Mouse (Mus musculus): ENCODE data around the gene Ttyh3.

Gene Ttyh3

DNA sequence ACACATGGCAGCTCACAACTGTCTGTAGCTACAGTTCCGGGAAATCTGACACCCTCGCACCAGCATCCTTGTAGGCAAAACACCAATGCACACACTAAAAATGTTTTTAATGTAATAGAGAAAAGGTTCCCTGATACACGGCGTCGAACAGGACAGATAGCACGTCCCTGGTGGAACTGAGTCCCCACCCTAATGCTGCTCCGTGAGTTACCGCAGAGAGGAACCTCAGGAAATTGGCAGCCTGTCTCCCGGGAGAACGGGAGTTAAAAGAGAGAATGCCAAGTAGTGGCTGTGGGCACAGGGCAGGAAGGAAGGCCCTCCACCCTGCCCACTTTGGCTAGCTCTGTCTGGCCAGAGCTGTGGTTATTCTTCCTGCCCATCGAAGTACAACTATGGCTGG lies 2.4 kb upstream of the Ttyh3 start:
- no peak for DNase-seq

GRCm38 (mm10) chr5:140649881-140650414 lies 1.1 kb upstream of the Ttyh3 start:
- DNase-seq, result no peak

DNA sequence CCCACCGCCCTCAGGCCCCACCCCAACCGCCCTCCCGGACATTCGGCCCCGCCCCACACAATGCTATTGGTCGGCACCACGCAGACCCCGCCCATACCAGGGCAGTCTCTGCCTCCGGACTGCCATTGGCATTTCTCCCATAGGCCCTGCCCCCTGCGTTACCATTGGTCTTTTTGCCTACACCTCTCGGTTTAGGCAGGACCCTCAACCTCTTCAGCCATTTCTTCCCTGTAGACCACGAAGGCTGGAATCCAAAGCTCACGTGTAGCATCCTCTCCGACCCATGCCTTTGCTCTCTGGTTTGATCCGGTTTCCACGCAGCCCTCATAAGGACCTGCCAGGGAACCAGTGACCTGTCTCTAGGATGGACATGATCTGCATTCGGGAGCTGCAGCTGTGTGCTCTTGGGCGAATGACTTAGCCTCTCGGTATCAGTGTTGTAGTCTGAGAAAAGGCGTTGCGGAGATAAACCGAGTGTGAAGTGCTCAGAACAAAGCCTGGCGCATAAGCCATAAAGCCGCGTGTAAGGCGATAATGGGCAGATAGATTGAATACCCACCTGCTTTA lies 353 bp upstream of the Ttyh3 start:
- peak; percentile 96 to 97 for DNase-seq

DNA sequence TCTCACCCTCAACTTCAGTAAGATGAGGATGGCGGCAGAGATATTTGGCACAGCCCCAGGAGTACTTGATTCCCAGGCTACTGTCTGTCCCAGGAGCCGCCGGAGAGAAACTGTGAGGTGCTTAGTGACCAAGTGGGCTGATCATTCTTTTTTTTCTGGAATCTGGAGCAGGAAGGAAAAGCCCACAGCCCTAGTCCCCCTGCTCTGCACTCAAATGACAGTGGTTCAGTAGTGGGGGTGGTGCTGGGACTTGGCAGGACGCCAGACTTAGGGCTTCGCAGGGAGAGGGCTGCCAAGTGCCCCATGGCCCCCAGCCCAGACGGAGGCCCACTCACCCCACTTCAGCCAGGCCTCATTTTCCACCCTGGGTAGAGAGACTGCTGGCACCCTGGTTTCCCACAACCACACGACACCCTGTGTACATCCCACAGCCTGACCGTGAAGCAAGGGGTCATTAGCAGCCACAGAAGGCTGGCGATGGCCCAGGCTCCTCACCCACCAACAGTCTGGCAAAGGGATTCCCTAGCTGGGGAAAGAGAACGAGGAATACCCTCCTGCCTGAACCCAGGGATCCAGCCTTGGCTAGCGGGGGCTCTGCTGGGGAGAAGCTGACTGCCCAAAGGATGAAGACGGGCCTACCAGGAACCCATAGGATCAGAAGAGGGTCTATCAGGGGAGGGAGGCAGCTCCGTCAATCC lies 861 bp downstream of the Ttyh3 start:
- no peak for DNase-seq

DNA sequence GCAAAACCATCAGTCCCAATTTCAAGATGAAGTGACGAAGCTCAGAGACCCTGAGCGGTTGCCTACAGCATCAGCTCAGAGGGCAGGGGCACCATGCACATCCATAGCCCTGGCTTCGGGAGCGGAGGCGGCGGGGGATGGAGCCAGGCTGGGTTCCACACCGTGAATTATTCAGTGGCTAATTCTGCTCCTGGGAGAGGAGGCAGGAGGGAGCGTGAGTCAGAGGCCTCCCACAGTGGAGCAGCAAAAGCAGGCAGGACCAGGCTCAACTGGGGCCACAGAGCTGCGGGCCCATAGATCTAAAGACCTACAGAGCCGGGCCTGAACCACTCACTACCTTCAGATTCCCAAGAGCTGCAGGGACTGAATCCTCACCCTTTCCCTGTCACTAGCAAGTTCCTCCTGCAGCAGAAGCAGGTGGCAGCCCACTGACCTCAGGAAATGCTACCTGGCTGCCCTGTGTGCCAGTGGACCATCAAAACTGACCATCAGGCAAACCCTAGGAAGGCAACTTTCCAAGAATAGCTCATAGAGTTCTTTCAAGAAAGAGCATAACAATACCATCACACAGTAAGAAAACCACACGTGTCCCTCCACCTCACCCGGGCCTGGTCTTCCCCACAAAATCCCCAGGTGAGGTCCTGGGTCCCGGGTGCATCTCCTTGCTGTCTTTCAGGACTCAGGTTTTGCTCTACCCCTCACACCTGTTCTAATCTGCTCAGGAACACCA lies 1.6 kb downstream of the Ttyh3 start:
- no peak for DNase-seq

GRCm38 (mm10) chr5:140646171-140646570 lies 2.7 kb downstream of the Ttyh3 start:
- no peak for DNase-seq

- no peak for DNase-seq
Measured at GRCm38 (mm10) chr5:140645454-140645853, 3.4 kb downstream of the Ttyh3 start.

- DNase-seq, result no peak
Measured at GRCm38 (mm10) chr5:140644702-140645201, 4.1 kb downstream of the Ttyh3 start.

DNA sequence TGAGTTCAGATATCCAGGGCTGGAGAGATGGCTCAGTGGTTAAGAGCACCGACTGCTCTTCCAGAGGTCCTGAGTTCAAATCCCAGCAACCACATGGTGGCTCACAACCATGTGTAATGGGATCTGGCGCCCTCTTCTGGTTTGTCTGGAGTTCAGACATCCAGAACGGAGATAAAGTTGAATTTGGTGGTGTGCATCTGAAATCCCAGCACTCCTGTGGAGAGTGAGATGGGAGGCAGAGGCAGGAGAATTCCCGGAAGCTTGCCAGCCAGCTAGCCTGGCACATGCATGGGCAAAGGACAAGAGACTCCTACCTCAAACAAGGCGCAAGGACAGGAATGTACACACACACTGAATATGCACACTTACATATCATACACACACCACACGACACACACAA lies 4.6 kb downstream of the Ttyh3 start:
- DNase-seq, result no peak

DNA sequence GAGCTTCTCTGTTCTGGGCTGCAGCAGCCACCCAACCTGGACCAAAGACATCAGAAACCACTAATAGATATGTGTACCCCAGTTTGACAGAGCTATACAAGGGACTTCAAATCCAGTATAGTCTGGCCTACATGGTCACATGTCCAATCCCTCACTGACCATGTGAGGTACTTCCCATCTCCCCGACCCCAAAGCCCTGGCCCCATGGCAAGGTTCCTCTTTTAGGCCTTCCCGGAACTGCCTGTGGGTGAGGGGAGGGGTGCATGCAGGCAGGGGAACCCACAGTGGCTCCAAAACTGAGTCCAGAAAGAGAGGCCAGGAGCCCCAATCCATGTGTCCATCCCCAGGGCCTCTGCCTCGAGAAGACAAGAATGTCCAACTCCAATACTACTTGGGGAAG lies 6.8 kb downstream of the Ttyh3 start:
- DNase-seq, result peak; percentile 66 to 68

DNA sequence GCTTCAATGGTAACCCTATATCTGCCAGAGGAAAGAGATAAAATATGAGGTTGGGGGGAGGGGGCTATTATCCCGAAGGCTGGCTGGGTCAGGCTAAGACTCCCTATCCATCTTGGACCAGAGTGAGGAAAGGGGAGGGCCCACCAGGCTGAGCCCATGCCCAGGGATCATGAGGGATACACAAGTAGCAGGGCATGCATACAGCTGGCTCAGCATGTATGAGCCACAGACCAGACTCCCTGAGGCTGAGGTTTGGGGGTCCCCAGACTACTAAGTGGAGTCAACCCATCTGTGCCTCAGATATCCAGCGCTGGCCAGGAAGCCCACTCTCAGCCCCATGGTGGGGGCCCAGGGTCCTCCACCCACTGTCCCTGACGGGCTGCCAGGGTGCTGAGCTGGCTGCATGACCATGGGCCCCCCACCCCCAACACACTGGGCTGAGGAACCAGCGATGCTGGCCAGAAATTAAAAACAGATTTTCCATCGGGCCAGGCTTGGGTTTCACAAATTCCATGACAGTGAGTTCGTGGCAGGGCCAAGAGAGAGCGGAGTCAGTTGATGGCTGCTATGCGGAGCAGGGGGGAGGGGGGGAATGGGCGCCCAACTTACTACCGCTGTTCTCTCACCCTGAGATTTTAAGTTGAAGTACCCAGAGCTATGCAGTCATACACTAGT lies 7.4 kb downstream of the Ttyh3 start:
- DNase-seq, result no peak

DNA sequence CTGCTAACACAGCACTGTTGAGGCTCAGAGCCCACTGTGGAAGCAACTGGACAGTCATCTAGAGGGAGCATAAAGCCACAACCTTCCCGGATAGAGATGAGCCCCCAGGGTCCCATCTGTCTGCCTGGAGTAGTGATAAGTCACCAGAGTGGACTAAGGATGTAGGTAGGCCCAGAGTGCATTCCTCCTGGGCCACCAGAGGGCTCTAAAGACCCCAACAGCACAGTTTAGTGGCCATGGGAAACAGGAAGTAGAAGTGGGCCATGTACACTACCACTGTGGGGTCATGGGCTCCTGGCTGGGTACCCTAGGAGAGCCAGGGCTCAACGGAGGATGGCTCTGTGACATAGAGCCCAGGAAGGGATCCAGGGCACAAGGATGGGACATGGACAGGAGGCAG lies 8.0 kb downstream of the Ttyh3 start:
- no peak for DNase-seq

GRCm38 (mm10) chr5:140639871-140640270 lies 9.0 kb downstream of the Ttyh3 start:
- no peak for DNase-seq

DNA sequence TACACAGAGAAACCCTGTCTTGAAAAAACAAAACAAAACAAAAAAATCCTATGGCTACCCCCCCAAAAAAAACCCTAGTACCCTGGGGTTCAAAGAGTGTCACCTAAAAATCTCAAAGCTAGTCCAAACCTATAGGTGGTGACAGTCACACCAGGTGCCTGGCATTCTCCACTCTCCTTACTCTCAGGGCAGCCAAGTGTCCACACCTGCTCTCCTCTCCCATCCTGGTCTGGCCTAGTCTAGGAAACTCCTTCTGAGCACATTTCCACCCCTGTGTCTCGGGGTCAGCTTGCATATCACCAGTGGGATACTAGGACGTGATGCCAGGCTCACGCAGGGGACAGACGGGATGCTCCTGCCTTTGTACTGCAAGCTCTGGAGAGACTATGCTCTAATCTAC lies 9.5 kb downstream of the Ttyh3 start:
- DNase-seq, result no peak

- DNase-seq, result no peak
Measured at GRCm38 (mm10) chr5:140638484-140638883, 10.3 kb downstream of the Ttyh3 start.

DNA sequence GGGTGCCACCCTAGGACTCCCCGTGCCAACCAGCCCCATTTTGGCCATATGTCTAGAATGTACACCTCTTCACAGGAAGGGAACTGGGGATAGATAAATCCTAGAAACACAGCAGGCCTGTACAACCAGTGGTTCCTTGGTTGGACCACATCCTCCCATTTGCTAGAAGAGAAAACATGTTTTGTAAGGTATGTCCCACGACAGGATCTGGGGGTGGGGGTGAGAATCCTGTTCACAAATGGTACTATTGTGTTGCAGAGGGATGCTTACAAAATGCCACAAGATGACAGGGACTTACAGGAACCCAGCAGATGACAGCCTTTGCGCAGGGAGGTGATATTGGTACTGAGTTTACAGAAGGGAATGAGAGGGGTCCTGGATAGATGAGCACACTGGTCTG lies 10.8 kb downstream of the Ttyh3 start:
- DNase-seq, result no peak

DNA sequence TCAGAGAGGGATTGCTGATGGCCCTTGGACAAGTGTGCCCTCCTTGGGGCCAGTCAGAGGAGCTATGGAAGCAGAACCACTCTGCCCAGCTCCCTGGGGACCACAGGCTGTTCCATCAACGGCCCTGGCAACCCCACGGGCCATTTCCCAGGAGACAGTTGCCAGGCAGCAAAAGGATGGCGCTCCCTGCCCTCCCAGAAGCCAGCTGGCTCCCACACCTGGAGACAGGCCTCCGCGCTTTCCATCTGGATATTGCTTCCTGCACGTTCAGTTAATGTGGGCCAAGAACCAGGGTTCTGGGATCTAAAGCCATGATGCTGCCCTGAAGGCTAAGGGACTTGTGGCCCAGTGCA lies 11.8 kb downstream of the Ttyh3 start:
- DNase-seq, result no peak

DNA sequence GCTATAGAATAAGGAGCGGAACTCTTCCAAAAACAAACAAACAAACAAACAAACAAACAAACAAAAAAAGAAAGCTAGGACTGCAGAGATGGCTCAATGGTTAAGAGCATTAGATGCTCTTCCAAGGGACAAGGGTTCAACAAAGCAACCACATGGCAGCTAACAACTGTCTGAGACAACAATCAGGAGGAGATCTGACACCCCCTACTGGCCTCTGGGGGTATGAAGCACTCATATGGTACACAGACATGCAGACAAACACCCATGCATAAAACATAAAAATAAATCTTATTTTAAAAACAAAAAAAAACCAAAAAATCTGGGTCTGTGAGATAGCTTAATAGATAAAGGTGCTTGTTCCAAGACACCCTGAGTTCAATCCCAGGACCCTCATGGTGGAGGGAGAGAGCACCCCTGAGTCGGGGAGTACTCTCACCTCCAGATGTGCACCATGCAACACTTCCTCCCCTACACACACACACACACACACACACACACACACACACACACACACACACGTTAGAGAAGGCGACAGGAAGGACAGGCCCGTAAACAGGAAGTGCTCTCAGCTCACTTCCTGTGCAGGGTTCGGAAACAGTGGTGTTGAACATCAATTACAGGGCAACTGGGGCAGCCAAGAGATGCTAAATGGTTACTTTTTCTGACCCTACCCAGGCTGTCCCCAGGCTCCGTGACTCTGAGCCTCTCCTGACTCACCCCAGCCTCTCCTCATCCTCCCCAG lies 12.3 kb downstream of the Ttyh3 start:
- DNase-seq, result peak in 1 of 2 experiments; percentile 45

- DNase-seq, result no peak
Measured at GRCm38 (mm10) chr5:140634798-140635722, 13.8 kb downstream of the Ttyh3 start.

- DNase-seq, result no peak
Measured at GRCm38 (mm10) chr5:140633432-140633831, 15.4 kb downstream of the Ttyh3 start.

GRCm38 (mm10) chr5:140628995-140629394 lies 19.8 kb downstream of the Ttyh3 start:
- DNase-seq, result no peak
